Mouse (Mus musculus) gastrocnemius, postnatal 4 days (tissue): ENCODE results near the gene Olfr553. TPM values are rescaled to one million over a fixed set of nuclear protein-coding genes. Genes with fewer than 3 reads are reported as not detected.
"Not testable (repeated sequence)": the region's sequence is repeated elsewhere in the genome, so short reads cannot be mapped to it uniquely, and the experiment has no call there.

Experiments used
- DNase-seq, 2 experiments: peaks; one replicate each; pipeline ENCODE4 v3.0.0; 2021 to 2022; ENCODE audit warnings: low spot score in 2 of 2, mixed read lengths in 2 of 2
- long read RNA-seq, 2 experiments: library from polyadenylated mRNA; stranded (forward); transcript quantifications; one replicate each; pipeline ENCODE4 v2.0.0; 2021
- total RNA-seq, 2 experiments: library from RNA; stranded (reverse); gene quantifications; 2 replicates each; pipeline ENCODE4 v1.2.3; 2021

Gene Olfr553
- not detected for total RNA-seq
- long read RNA-seq, experiment 1, result 0 reads
- long read RNA-seq, experiment 2, result 0 reads

DNA sequence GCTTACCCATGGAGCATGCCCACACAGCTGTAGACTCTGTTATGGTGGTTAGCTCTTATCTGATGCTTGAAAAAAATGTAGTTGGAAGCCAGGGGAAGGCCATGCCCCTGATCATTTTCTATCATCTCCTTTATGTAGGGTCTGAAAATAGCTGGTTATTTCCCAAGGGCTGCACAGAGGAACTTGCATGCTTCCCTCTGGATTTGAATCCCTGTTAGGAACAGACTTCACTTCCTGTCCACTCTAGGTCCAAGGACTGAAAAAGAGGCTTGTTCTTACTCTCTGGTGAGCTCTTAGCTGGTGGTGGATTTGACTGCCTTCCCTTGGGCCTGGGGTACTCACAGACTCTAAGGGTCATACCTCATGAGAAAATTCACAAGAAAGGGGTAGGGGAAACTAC lies at the start of gene Olfr553:
Gene Olfr553, minus strand, starts transcription at position 101 of the 400 bp plus-strand sequence.
- DNase-seq, result no peak

DNA sequence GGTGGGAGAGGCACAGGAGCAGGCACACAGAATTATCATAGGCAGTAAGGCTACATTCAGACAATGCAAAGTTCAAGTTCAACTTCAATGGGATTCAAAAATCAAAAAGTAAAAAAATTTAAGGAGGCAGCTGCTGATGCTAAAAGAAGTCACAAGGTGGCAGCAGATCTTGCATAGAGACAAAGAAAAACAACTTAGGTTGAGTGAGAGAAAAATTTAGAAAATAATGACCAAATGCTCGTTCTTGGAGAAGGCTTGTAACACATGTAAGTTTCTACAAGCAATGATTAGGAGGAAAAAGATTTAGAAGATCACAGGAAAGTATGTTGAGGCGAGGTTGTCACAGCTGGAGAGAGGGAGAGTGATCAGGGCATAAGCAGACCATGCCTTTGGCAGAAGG lies 47.4 kb upstream of the Olfr553 start:
- no peak for DNase-seq

DNA sequence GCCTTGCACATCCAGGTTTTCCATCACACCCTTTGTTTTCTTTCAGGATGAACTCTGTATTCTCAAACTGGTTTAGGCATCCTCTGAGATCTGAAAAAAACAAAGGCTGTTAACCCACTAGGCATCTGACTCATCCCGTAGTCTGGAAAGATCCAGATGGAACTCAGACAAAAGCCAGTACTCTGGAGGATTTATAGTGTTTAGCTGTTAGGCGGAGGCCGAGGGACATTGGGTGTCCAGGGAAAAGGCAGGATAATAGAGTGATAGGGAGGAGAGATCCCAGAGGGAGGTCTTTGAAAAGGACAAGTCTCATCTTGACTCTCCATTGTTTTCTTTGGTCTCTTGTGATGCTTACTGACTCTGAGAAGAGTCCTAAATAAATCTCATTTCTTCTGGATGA lies 46.6 kb upstream of the Olfr553 start, which contains the start of gene Olfr556:
Gene Olfr556, plus strand, starts transcription at position 301 of the 400 bp plus-strand sequence.
- DNase-seq, result no peak

DNA sequence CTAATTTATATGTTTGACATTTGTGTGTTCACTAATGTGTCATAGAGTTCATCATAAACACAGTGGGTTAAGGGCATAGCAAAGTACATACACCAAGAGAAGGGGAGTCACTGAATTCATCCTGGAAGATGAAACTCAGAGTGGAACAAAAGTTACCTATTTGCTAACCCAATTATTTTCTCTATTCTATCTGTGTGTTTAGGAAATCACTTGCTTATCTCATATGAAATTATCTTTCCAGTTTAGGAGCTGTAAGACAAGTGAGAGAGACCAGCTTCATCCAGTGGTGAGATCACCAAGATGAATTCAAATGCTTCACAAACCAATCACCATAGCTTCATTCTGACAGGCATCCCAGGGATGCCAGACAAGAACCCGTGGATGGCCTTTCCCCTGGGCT lies 40.5 kb upstream of the Olfr553 start, which contains the start of gene Olfr555:
Gene Olfr555, plus strand, starts transcription at position 301 of the 400 bp plus-strand sequence.
- DNase-seq, result no peak

DNA sequence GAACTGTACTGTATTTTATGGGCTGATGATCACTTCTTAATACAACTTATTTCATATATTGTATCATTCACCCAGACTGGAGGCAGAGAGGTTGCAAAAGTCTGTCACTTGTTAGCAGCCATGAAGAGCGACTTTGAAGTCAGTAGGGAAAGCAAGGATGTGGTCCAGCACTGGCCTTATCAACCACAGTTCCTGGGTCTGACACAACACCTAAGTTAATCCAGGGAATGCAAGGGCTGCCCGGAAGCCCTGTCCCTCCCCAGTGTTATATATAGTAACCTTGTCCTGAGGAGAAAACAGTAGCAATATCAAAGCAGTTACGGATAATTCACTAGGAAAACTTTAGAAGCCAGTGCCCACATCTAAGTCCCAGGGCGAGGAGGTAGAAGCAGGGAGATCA lies 26.9 kb upstream of the Olfr553 start:
- DNase-seq, result not testable (repeated sequence)

DNA sequence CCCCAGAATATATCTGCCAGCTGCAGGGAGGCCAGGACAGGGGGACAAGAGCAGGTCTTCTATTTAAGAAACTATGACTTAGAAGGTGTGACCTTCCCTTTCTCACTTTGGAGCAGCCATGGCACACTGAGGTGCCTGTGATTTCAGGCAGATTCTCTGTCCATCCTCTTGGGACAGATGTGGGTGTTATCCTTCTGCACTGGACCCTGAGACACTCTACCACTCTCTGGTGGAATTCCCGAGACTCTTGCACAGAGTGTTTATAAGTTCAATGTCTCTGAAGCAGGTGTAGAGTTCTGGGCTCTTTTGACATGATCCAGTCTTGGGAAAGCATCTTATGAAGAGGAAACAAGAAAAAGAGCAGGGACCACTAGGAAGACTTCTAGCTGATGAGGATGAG lies 20.1 kb upstream of the Olfr553 start, which contains the start of gene Olfr554:
Gene Olfr554, plus strand, starts transcription at position 301 of the 400 bp plus-strand sequence.
- DNase-seq, result no peak

DNA sequence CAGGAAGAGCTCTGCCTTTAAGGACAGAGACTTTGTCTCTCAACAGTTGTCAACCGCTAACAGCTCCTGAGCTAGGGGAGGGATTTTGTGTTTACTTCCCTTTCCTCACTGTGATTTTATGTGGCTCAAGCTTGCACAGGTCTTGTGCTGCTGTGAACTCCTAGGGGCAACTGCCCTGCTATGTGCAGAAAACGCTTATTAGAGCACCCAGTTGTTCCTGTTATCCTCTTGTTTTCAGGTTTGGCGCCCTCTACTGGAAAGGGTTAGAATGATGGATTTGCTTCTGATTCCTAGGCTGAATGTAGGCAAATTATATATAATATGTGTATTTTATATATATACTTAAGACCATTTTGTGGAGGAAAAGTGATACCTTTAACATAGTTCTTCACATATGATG lies 18.6 kb upstream of the Olfr553 start:
- DNase-seq, result no peak

DNA sequence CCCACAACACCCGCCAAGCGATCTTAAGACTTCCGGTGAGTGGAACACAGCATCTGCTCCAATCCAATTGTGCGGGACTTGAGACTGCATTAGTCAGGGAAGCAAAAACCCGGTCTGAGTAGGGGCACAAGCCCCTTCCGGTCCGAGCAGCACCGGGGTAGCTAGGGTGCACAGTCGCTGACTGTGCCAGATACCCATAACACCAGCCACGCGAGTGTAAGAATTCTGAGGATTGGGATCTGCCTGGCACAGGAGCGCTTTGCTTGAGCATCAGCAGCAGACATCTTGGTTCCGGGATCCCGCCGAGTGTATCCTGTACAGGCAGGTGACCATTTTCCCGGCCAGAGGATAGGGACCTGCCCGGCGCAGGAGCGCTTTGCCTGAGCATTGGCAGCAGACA lies 2.4 kb upstream of the Olfr553 start:
- not testable (repeated sequence) for DNase-seq

DNA sequence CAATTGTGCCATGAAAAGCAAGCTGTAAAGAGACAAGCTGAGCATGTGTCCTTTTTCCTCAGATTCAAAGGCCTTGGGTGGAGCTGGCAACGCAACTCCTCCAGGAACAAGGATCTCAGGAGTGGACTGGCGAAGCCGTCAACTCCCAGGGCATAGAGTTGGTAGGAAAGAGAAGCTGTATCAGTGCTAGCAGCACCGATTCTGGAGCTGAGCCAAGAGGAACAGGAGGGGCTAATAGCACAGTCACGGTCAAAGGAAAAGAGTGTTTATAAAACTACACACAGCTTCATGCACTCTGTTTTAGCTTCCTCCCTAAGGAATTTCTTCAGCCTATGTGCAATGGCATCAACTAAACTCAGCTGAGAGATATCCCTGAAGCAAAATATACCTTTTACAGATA lies 1.6 kb upstream of the Olfr553 start:
- DNase-seq, result no peak

DNA sequence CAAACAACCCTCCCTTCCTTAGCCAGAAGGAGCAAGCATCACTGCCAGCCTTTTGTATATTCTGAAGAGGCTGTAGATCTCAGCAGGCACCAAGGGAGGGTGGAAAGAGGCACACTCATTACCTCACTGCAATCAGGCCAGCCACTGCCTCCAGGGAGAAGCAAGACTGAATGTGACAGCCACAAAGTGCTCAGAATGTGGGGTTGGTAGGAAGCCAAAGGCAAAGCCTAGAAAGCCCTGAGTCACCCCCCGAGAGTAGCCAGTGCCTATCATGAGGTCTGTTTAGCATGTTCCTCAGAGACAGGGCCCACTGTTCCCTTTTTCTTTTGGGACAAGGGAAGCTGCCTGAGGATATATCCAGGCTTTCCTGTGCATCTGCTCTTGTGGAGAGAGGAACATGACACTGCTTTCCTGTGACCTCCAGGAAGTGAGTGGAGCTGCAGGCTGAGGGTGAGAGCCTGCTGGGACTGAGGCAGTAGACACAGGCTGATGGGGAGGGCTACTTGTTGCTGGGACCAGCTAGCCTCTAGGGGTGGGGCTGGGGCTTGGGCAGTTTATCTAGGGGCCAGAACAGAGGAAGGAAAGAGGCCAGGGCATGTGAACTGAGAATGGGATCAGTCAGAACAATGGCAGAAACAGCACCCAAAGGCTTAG lies 20.5 kb downstream of the Olfr553 start, which contains the start of gene Olfr552:
Gene Olfr552, plus strand, starts transcription at position 393 of the 654 bp plus-strand sequence.
- DNase-seq, result no peak

DNA sequence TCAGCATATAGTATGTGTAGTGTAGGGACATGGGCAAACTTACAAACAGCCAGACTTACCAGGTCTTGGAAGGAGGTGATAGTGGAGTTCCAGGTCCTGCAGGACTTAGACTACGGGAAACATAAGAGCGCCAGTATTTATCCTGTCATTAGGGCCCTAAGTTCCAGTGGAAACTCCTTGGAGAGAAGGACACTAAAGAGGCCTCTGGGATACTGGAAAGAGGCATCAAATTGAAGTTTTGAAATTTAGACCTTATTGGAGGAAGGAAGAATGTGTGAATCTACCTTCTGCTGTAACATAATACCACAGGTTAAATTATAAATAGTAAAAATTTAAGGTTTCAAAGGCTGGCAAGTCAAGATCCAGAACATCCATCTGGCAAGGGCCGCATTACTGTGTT lies 26.2 kb downstream of the Olfr553 start, which contains the start of gene Olfr551:
Gene Olfr551, minus strand, starts transcription at position 101 of the 400 bp plus-strand sequence.
- DNase-seq, result no peak

DNA sequence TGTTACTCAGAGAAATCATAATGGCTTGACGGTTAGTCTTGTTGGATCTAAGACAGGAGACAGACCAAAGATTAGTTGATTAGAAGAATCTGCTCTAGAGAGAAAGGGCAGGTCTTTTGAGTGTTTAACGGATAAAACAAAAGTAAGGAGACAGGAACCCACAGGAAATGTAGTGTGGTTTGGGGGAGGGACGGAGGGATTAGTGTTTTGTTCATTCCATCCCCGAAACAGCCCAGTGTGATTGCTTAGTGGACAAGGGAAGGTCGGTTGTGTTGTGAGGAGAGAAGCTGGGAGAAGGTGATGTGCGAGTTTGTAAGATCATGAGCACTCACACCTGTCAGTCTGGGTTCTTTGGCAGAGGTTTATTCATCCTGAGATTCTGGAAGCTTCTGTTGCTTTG lies 42.0 kb downstream of the Olfr553 start:
- no peak for DNase-seq

DNA sequence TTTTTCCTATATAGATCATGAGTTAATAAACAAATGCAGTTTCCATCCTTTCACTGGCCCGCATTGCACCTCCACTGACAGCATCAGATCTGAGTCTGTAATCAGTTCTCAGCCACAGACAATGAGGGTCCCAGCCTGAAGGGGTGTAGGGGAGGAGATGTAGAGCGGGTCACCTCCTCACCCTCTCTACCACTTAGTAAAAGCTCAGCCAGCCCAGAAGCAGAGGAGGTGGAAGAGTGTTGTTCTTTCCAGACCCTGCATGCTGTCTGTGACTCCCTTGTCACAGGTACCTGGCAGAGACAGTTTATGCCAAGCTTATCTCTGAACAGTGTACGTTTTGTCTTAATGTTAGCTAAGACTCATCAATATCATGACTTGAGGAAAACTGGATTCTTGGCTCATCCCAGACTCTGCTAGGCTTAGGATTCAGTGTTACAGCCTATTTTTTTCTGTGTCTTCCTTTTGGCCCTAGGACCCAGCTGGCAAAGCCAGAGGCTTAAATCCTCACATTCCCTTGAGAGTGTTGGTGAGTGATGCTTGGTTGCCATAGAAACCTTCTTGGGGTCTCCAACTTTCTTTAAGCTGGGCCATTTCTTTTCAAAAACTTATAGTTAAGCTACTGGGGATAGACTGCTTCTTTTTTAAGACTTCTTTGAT lies 44.7 kb downstream of the Olfr553 start:
- DNase-seq, result no peak

DNA sequence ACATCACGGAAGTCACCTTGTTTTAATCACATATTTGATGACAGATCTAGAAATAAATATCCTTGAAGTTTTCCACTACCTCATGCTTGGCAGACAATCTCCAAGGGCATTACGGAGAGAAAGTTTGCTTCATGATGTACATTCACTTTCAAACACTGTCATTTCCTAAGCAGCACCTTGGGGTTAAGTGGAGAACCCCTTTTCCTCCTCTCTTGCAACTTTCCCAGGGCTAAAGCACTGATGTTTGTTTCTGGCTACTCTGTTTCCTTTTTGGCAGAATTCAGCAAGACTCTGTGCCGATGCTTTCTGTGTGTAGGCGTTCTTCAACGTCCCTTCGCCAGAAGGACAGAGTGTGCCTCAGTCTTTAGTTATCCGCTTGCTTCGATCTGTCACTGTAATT lies 46.9 kb downstream of the Olfr553 start, which contains the start of gene Olfr550:
Gene Olfr550, plus strand, starts transcription at position 301 of the 400 bp plus-strand sequence.
- no peak for DNase-seq

DNA sequence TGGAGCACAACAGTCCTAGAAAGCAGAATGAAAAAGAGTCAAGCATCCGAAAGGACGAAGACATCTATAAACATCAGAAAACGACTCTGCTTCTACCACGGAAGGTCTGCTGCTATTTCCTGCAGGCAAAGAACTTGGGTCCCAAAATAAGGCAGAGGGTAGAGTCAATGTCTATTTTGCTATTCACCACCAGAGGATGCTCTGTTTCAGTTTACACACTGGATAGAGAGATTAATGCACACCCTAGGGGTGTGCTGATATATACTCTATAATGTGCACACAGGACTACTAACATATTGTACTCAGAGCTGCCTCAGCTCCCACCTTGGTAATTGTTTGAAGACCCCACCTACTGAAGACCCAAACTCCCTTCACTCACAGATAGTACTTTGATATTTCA lies 51.8 kb downstream of the Olfr553 start:
- no peak for DNase-seq

DNA sequence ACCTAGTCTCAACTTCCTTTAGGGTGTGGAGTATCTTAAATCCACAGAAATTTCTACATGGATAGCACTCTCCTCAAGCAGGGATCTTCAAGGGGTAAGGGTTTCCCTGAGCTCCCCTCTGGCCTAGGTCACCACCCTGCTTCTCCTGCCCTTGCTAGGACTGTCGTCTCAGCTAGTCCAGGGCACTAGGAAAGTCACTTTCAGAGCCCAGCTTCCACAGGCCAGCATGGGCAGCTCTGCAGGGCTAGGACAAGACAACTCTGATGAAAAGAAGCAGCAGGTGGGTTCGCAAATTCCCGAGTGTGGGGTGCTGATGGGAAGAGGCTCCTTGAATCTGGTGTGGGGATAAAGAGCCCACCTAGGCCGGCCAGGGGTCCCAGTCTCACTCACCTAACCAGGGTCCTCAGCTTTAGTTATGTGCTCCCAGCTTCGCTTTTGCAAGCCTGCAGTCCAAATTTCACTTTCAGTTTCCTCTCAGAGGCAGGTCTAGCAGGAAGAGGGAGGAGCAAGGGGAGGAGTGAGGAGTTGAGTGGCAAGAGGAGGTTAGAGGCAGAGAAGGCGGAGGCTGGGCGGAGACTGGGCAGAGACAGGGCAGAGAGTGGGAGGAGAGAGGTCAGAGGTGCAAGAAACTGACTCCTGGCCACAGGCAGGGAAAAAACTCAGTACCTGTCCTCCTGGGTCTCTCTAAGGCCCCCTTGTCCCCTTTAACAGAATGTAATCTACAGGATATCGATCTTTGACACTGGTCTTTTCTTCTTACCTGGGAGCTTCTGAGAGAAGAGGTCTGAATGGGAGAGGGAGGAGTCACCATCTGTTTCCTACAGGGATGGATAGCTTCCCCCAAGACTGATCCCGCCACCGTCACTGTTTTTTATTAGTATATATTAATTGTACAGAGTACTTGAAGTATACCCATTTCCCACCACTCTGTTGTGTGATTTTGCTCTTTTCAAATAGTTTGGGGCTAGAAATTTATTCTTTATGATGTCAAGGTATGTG lies 52.7 kb downstream of the Olfr553 start, which contains the start of gene Trim21:
Gene Trim21, minus strand, starts transcription at position 488 of the 999 bp plus-strand sequence.
- peak; percentile 38 to 73 for DNase-seq

Other genes with a start within 250 kb of the Olfr553 start
- gene Rrm1, start 176.5 kb downstream of the Olfr553 start, total RNA-seq, result 10 to 100 TPM; 49.5 to 52.2 TPM
- not detected for gene Olfr543, start 136.5 kb downstream of the Olfr553 start, total RNA-seq
- gene Olfr544, start 129.9 kb downstream of the Olfr553 start, total RNA-seq, result not detected
- gene Olfr545, start 118.6 kb downstream of the Olfr553 start, total RNA-seq, result not detected
- not detected for gene Olfr547, start 83.5 kb downstream of the Olfr553 start, total RNA-seq
- gene Olfr548-ps1, start 77.3 kb downstream of the Olfr553 start, total RNA-seq, result not detected
- gene Olfr549, start 68.3 kb downstream of the Olfr553 start, total RNA-seq, result not detected
- gene Trim21, start 52.7 kb downstream of the Olfr553 start, total RNA-seq, result 1 to 10 TPM; 4.7 to 6.4 TPM
- under 1 TPM in 1 of 2 experiments, not detected in 1; 0.10 TPM for gene Olfr550, start 46.8 kb downstream of the Olfr553 start, total RNA-seq
- gene Olfr551, start 26.3 kb downstream of the Olfr553 start, total RNA-seq, result not detected
- gene Olfr552, start 20.4 kb downstream of the Olfr553 start, total RNA-seq, result not detected
- not detected for gene Olfr554, start 20.2 kb upstream of the Olfr553 start, total RNA-seq
- not detected for gene Olfr555, start 40.6 kb upstream of the Olfr553 start, total RNA-seq
- not detected for gene Olfr556, start 46.7 kb upstream of the Olfr553 start, total RNA-seq
- 1 to 10 TPM; 7.2 to 9.0 TPM for gene Trim68, start 69.1 kb upstream of the Olfr553 start, total RNA-seq
- not detected for gene Olfr557, start 77.7 kb upstream of the Olfr553 start, total RNA-seq
- gene Olfr558, start 84.0 kb upstream of the Olfr553 start, total RNA-seq, result 1 to 10 TPM; 3.3 to 5.2 TPM
- gene Olfr33, start 100.9 kb upstream of the Olfr553 start, total RNA-seq, result not detected
- gene Olfr559, start 109.3 kb upstream of the Olfr553 start, total RNA-seq, result not detected
- under 1 TPM in 1 of 2 experiments, not detected in 1; 0.17 TPM for gene Olfr560, start 141.1 kb upstream of the Olfr553 start, total RNA-seq
- gene Olfr78, start 141.3 kb upstream of the Olfr553 start, total RNA-seq, result 1 to 10 TPM in 1 of 2 experiments, under 1 TPM in 1; 0.83 to 1.9 TPM
- gene Olfr561, start 153.0 kb upstream of the Olfr553 start, total RNA-seq, result under 1 TPM in 1 of 2 experiments, not detected in 1; 0.27 TPM
- not detected for gene Olfr564, start 185.3 kb upstream of the Olfr553 start, total RNA-seq
- gene Olfr566, start 240.5 kb upstream of the Olfr553 start, total RNA-seq, result not detected